Mouse (Mus musculus): ENCODE measurements around the gene Zc3h8. TPM values are rescaled to one million over a fixed set of nuclear protein-coding genes. Genes with fewer than 3 reads are reported as not detected.

Gene Zc3h8
- polyA plus RNA-seq, 1 experiment, result 4.7 TPM

- H3K27ac ChIP-seq (ENCODE audit: insufficient read depth, low read depth, low read length), result no peak overlapping the region
- no peak for TF ChIP-seq POLR2A (IDR thresholded peaks at IDR 0.05; ENCODE audit: borderline replicate concordance, low read depth, low read length)
- no peak for TF ChIP-seq CTCF (IDR thresholded peaks at IDR 0.05; ENCODE audit: low read depth, low read length)
- H3K4me1 ChIP-seq (ENCODE audit: control insufficient read depth, insufficient read depth, low read length), result no peaks in the 10 kb centered on the region
- no peak overlapping the region for H3K4me3 ChIP-seq (ENCODE audit: insufficient read depth, low read length)
Observed at GRCm38 (mm10) chr2:128902843-128903242, 41.0 kb downstream of the Zc3h8 start.

GRCm38 (mm10) chr2:128892180-128892721 is 51.6 kb downstream of the Zc3h8 start:
- H3K4me3 ChIP-seq (ENCODE audit: insufficient read depth, low read length), result 0 out of 2 replicates have a peak overlapping the region, but pooled peaks have one; percentile 14
- H3K4me1 ChIP-seq (ENCODE audit: control insufficient read depth, insufficient read depth, low read length), result no peaks in the 10 kb centered on the region
- H3K27ac ChIP-seq (ENCODE audit: insufficient read depth, low read depth, low read length), result no peak overlapping the region
- TF ChIP-seq CTCF (IDR thresholded peaks at IDR 0.05; ENCODE audit: low read depth, low read length), result no peak
- no peak for TF ChIP-seq POLR2A (IDR thresholded peaks at IDR 0.05; ENCODE audit: borderline replicate concordance, low read depth, low read length)

GRCm38 (mm10) chr2:128890661-128891335 is 53.1 kb downstream of the Zc3h8 start:
- H3K27ac ChIP-seq (ENCODE audit: insufficient read depth, low read depth, low read length), result no peak overlapping the region
- TF ChIP-seq CTCF (IDR thresholded peaks at IDR 0.05; ENCODE audit: low read depth, low read length) (no peak), POLR2A (IDR thresholded peaks at IDR 0.05; ENCODE audit: borderline replicate concordance, low read depth, low read length) (no peak)
- no peaks in the 10 kb centered on the region for H3K4me1 ChIP-seq (ENCODE audit: control insufficient read depth, insufficient read depth, low read length)
- H3K4me3 ChIP-seq (ENCODE audit: insufficient read depth, low read length), result no peak overlapping the region

- H3K4me1 ChIP-seq (ENCODE audit: control insufficient read depth, insufficient read depth, low read length), result no peaks in the 10 kb centered on the region
- H3K4me3 ChIP-seq (ENCODE audit: insufficient read depth, low read length), result no peak overlapping the region
Observed at GRCm38 (mm10) chr2:128887866-128888550, 55.9 kb downstream of the Zc3h8 start.

GRCm38 (mm10) chr2:128885225-128885811 is 58.6 kb downstream of the Zc3h8 start:
- no peaks in the 10 kb centered on the region for H3K4me1 ChIP-seq (ENCODE audit: control insufficient read depth, insufficient read depth, low read length)
- H3K27ac ChIP-seq (ENCODE audit: insufficient read depth, low read depth, low read length), result no peak overlapping the region
- TF ChIP-seq POLR2A (IDR thresholded peaks at IDR 0.05; ENCODE audit: borderline replicate concordance, low read depth, low read length) (no peak), CTCF (IDR thresholded peaks at IDR 0.05; ENCODE audit: low read depth, low read length) (no peak)
- no peak overlapping the region for H3K4me3 ChIP-seq (ENCODE audit: insufficient read depth, low read length)

More at GRCm38 (mm10) chr2:128887866-128888550, 55.9 kb downstream of the Zc3h8 start:
- TF ChIP-seq POLR2A (IDR thresholded peaks at IDR 0.05; ENCODE audit: borderline replicate concordance, low read depth, low read length) (no peak), CTCF (IDR thresholded peaks at IDR 0.05; ENCODE audit: low read depth, low read length) (no peak)
- no peak overlapping the region for H3K27ac ChIP-seq (ENCODE audit: insufficient read depth, low read depth, low read length)

- no peak overlapping the region for H3K27ac ChIP-seq (ENCODE audit: insufficient read depth, low read depth, low read length)
- TF ChIP-seq POLR2A (IDR thresholded peaks at IDR 0.05; ENCODE audit: borderline replicate concordance, low read depth, low read length) (no peak), CTCF (IDR thresholded peaks at IDR 0.05; ENCODE audit: low read depth, low read length) (no peak)
- H3K4me1 ChIP-seq (ENCODE audit: control insufficient read depth, insufficient read depth, low read length), result no peaks in the 10 kb centered on the region
- H3K4me3 ChIP-seq (ENCODE audit: insufficient read depth, low read length), result no peak overlapping the region
Observed at GRCm38 (mm10) chr2:128881236-128881635, 62.6 kb downstream of the Zc3h8 start.

Other genes starting within 250 kb of the Zc3h8 start
- 52.5 and 53.2 TPM in 2 replicates for gene Mertk, start 245.1 kb downstream of the Zc3h8 start, polyA plus RNA-seq (2012; ENCODE audit: insufficient read depth, insufficient read length, missing spikeins)
- gene Tmem87b, start 126.0 kb downstream of the Zc3h8 start, polyA plus RNA-seq (2012; ENCODE audit: insufficient read depth, insufficient read length, missing spikeins), result 57.6 and 61.0 TPM in 2 replicates
- not detected in 2 replicates for gene Fbln7, start 81.1 kb downstream of the Zc3h8 start, polyA plus RNA-seq (2012; ENCODE audit: insufficient read depth, insufficient read length, missing spikeins)
- gene Zc3h6, start 23.3 kb upstream of the Zc3h8 start, polyA plus RNA-seq (2012; ENCODE audit: insufficient read depth, insufficient read length, missing spikeins), result 5.4 TPM in 2 replicates
- 1.2 and 1.6 TPM in 2 replicates for gene Gm10762, start 23.6 kb upstream of the Zc3h8 start, polyA plus RNA-seq (2012; ENCODE audit: insufficient read depth, insufficient read length, missing spikeins)
- not detected in 2 replicates for gene Vinac1, start 104.1 kb upstream of the Zc3h8 start, polyA plus RNA-seq (2012; ENCODE audit: insufficient read depth, insufficient read length, missing spikeins)
- gene Ttl, start 121.9 kb upstream of the Zc3h8 start, polyA plus RNA-seq (2012; ENCODE audit: insufficient read depth, insufficient read length, missing spikeins), result 5.9 and 7.5 TPM in 2 replicates
- gene Polr1b, start 156.9 kb upstream of the Zc3h8 start, polyA plus RNA-seq (2012; ENCODE audit: insufficient read depth, insufficient read length, missing spikeins), result 6.8 and 8.3 TPM in 2 replicates
- gene Chchd5, start 185.6 kb upstream of the Zc3h8 start, polyA plus RNA-seq (2012; ENCODE audit: insufficient read depth, insufficient read length, missing spikeins), result 15.3 and 20.0 TPM in 2 replicates

Data from bone marrow macrophage, adult 2 months (primary cell).